In genomic region chr4:134397121-134397520, GRCm38 (mm10) we compare ENCODE assay signal across 8 mouse cellular contexts. TPM values are rescaled to one million over a fixed set of nuclear protein-coding genes. Genes with fewer than 3 reads are reported as not detected.
DNase-seq lines count a peak whose midpoint lies in the region; ATAC-seq and TF ChIP-seq lines count a peak whose summit lies in the region.

No protein-coding gene starts in this region.

- H3K79me2 ChIP-seq in C2C12 (ENCODE audit: control insufficient read depth, insufficient read depth): no peaks in the 10 kb centered on the region

- no peak for ATAC-seq in forebrain, embryonic 12.5 days (ENCODE audit: low FRiP score)
- ATAC-seq in limb, embryonic 11.5 days (ENCODE audit: insufficient number of reproducible peaks, low FRiP score, low TSS enrichment, low read depth): no peak

- no peaks in the 10 kb centered on the region for H3K27me3 ChIP-seq in C2C12 (ENCODE audit: control insufficient read depth, insufficient read depth, insufficient read length)
- no peaks in the 10 kb centered on the region for H3K27me3 ChIP-seq in forebrain, embryonic 12.5 days
- no peaks in the 10 kb centered on the region for H3K27me3 ChIP-seq in limb, embryonic 11.5 days (ENCODE audit: control insufficient read depth, insufficient read depth, low read length)
- H3K27me3 ChIP-seq in midbrain, embryonic 10.5 days (ENCODE audit: low read depth, poor library complexity, severe bottlenecking): peaks cover 3% of the 10 kb centered on the region; the same call in 1 of the 2 replicates

- H3K4me1 ChIP-seq in forebrain, embryonic 12.5 days: peaks cover 44% of the 10 kb centered on the region
- peaks cover 10% of the 10 kb centered on the region for H3K4me1 ChIP-seq in limb, embryonic 11.5 days (ENCODE audit: control insufficient read depth, insufficient read depth, low read length)
- peaks cover 51% of the 10 kb centered on the region for H3K4me1 ChIP-seq in midbrain, embryonic 10.5 days

- peak overlapping the region; percentile 89 for H3K4me2 ChIP-seq in forebrain, embryonic 12.5 days
- H3K4me2 ChIP-seq in limb, embryonic 11.5 days (ENCODE audit: low read depth, severe bottlenecking): peak overlapping the region; percentile 37; the same call in 1 of the 2 replicates

- intact Hi-C loops in heart, postnatal 36 days (cut with DNase I): no loop called here

- H3ac ChIP-seq in C2C12 (ENCODE audit: control insufficient read depth, insufficient read length, low read depth): peak overlapping the region; percentile 53

- no peaks in the 10 kb centered on the region for H3K36me3 ChIP-seq in C2C12 (ENCODE audit: control insufficient read depth, insufficient read depth)
- no peaks in the 10 kb centered on the region for H3K36me3 ChIP-seq in forebrain, embryonic 12.5 days (replicated peaks)
- no peaks in the 10 kb centered on the region for H3K36me3 ChIP-seq in limb, embryonic 11.5 days (ENCODE audit: control insufficient read depth, insufficient read depth, low read length)
- H3K36me3 ChIP-seq in midbrain, embryonic 10.5 days: no peaks in the 10 kb centered on the region

- DNase-seq in adrenal gland, postnatal 25 days: peak; percentile 67
- DNase-seq in heart, postnatal 36 days: peak; percentile 69 to 74
- DNase-seq in limb, embryonic 11.5 days (ENCODE audit: low spot score): no peak
- DNase-seq in midbrain, embryonic 10.5 days (ENCODE audit: low spot score): no peak
- peak; percentile 53 to 83 for DNase-seq in urinary bladder, postnatal 36 days (ENCODE audit: low spot score in 2 of 2)
- no peak for DNase-seq in spleen, adult 12 weeks (ENCODE audit: low spot score)

- 28% methylated on average over 7 of the region's 7 CpGs for WGBS in forebrain, embryonic 12.5 days
- WGBS in limb, embryonic 11.5 days: 43% methylated on average over 7 of the region's 7 CpGs
- WGBS in midbrain, embryonic 10.5 days: 42% methylated on average over 7 of the region's 7 CpGs

- H3K9me3 ChIP-seq in forebrain, embryonic 12.5 days: no peaks in the 10 kb centered on the region
- H3K9me3 ChIP-seq in limb, embryonic 11.5 days (ENCODE audit: control insufficient read depth, low read length): no peaks in the 10 kb centered on the region
- no peaks in the 10 kb centered on the region for H3K9me3 ChIP-seq in midbrain, embryonic 10.5 days (replicated peaks)

- H3K9ac ChIP-seq in forebrain, embryonic 12.5 days: peak overlapping the region; percentile 69
- H3K9ac ChIP-seq in limb, embryonic 11.5 days (ENCODE audit: low read length): no peak overlapping the region

- H3K4me3 ChIP-seq in C2C12 (ENCODE audit: insufficient read depth, poor library complexity, severe bottlenecking): peak overlapping the region; percentile 32
- H3K4me3 ChIP-seq in forebrain, embryonic 12.5 days (replicated peaks): peak overlapping the region; percentile 53
- H3K4me3 ChIP-seq in limb, embryonic 11.5 days (ENCODE audit: low read depth, low read length): no peak overlapping the region
- peak overlapping the region; percentile 61 for H3K4me3 ChIP-seq in midbrain, embryonic 10.5 days

- no peak for TF ChIP-seq CTCF in C2C12 (IDR thresholded peaks at IDR 0.05; ENCODE audit: control insufficient read depth, insufficient read depth, insufficient read length)

- 0 out of 2 replicates have a peak overlapping the region, but pooled peaks have one; percentile 53 for H3K27ac ChIP-seq in forebrain, embryonic 12.5 days
- no peak overlapping the region for H3K27ac ChIP-seq in limb, embryonic 11.5 days (replicated peaks; ENCODE audit: low read depth, low read length)
- peak overlapping the region; percentile 81 for H3K27ac ChIP-seq in midbrain, embryonic 10.5 days (replicated peaks)

- no peaks in the 10 kb centered on the region for H3K79me3 ChIP-seq in C2C12 (ENCODE audit: low read depth)

TF ChIP-seq in C2C12, 6 proteins besides CTCF, POLR2A, EP300 and RAD21:
- no peak for TF ChIP-seq FOSL1 (IDR thresholded peaks at IDR 0.05; ENCODE audit: insufficient read depth, low read length, poor library complexity, severe bottlenecking)
- peak; percentile 21 for TF ChIP-seq CEBPB (IDR thresholded peaks at IDR 0.05; ENCODE audit: low read depth)

RNA-seq across cellular contexts. Expression of gene Pafah2, which starts 1.0 kb away (rescaled TPM):
- polyA plus RNA-seq in C2C12 (2012; fragmentation: generic; extraction: Trizol): 9.0 TPM
- 7.9 and 9.1 TPM in 2 replicates for total RNA-seq in adrenal gland, postnatal 25 days (2021)
- 7.2 and 8.3 TPM in 2 replicates for polyA plus RNA-seq in forebrain, embryonic 12.5 days (2016; fragmentation: Nextera tagmentation; extraction: Ambion mirVana)
- total RNA-seq in heart, postnatal 36 days (2021): 1 to 10 TPM; 6.8 to 8.0 TPM
- 9.5 and 10.8 TPM in 2 replicates for polyA plus RNA-seq in limb, embryonic 11.5 days (2014; fragmentation: Nextera tagmentation; extraction: Ambion mirVana)
- 7.2 and 8.9 TPM in 2 replicates for polyA plus RNA-seq in midbrain, embryonic 10.5 days (2016; fragmentation: Nextera tagmentation; extraction: Ambion mirVana)

RNA-seq across cellular contexts. Expression of gene Extl1, which starts 13.5 kb away (rescaled TPM):
- polyA plus RNA-seq in C2C12 (2012; fragmentation: generic; extraction: Trizol): 0.13 TPM
- total RNA-seq in adrenal gland, postnatal 25 days (2021): 1.7 and 2.1 TPM in 2 replicates
- 0.32 and 0.37 TPM in 2 replicates for polyA plus RNA-seq in forebrain, embryonic 12.5 days (2016; fragmentation: Nextera tagmentation; extraction: Ambion mirVana)
- total RNA-seq in heart, postnatal 36 days (2021): 10 to 100 TPM; 17.3 to 20.0 TPM
- polyA plus RNA-seq in limb, embryonic 11.5 days (2014; fragmentation: Nextera tagmentation; extraction: Ambion mirVana): 1.0 and 1.4 TPM in 2 replicates
- 0.23 and 0.39 TPM in 2 replicates for polyA plus RNA-seq in midbrain, embryonic 10.5 days (2016; fragmentation: Nextera tagmentation; extraction: Ambion mirVana)

RNA-seq across cellular contexts. Expression of gene Slc30a2, which starts 54.1 kb away (rescaled TPM):
- polyA plus RNA-seq in C2C12 (2012; fragmentation: generic; extraction: Trizol): not detected
- total RNA-seq in adrenal gland, postnatal 25 days (2021): 21.1 and 21.5 TPM in 2 replicates
- polyA plus RNA-seq in forebrain, embryonic 12.5 days (2016; fragmentation: Nextera tagmentation; extraction: Ambion mirVana): not detected in 2 replicates
- total RNA-seq in heart, postnatal 36 days (2021): under 1 TPM; 0.35 to 0.50 TPM
- not detected in 2 replicates for polyA plus RNA-seq in limb, embryonic 11.5 days (2014; fragmentation: Nextera tagmentation; extraction: Ambion mirVana)
- 0.10 TPM in 1 of 2 replicates, not detected in the other for polyA plus RNA-seq in midbrain, embryonic 10.5 days (2016; fragmentation: Nextera tagmentation; extraction: Ambion mirVana)

Comparison
In these comparisons a context has a peak if more than half of its experiments do, and no peak if none do; other contexts are left out.
1. DNase-seq: peak in adrenal gland, postnatal 25 days (single experiment), heart, postnatal 36 days (2 of 2) and urinary bladder, postnatal 36 days (2 of 2); none in limb, embryonic 11.5 days (single experiment), midbrain, embryonic 10.5 days (single experiment) and spleen, adult 12 weeks (single experiment).